Mouse (Mus musculus) spleen, adult 2 months (tissue): ENCODE measurements around the gene Galc.

Source experiments
- CTCF ChIP-seq: fragments of 200-500 bp; IDR thresholded peaks from 2 replicates; pipeline ENCODE4 v1.5.1; 2011; ENCODE audit warnings: mild to moderate bottlenecking, inconsistent platforms; ENCODE audit not compliant: insufficient read depth, insufficient read length, insufficient replicate concordance; ENCODE audit errors: extremely low read depth
- POLR2A ChIP-seq: fragments of 200-500 bp; IDR thresholded peaks from 2 replicates; pipeline ENCODE4 v1.6.1; 2011; ENCODE audit warnings: low read depth, low read length, inconsistent platforms

- TF ChIP-seq POLR2A (no peak), CTCF (no peak)
These were observed 42.8 kb downstream of the Galc start for GRCm38 (mm10) chr12:98216432-98216831.
